Mouse (Mus musculus) liver, postnatal 0 days (tissue): ENCODE measurements at regions not wholly inside any gene's neighbourhood (a gene's known extent, or its start where the extent isn't known, plus 50 kb on each side); places are given as distances from the start of the nearest gene placed in this dataset.

Experiments
- CTCF ChIP-seq: sonication (generic); IDR thresholded peaks from 2 replicates; pipeline ENCODE4 v1.5.1; 2016; ENCODE audit warnings: antibody characterized with exemption, low read depth
- EP300 ChIP-seq: IDR thresholded peaks from 2 replicates; pipeline ENCODE4 v1.6.1; 2016; ENCODE audit warnings: antibody characterized with exemption, low read depth, mild to moderate bottlenecking

- TF ChIP-seq CTCF (no peak), EP300 (no peak)
Measured at GRCm38 (mm10) chr9:116347021-116347420, 171.9 kb upstream of the Tgfbr2 start.
